Mouse (Mus musculus) liver, embryonic 16.5 days (tissue): Measurements from ENCODE around the gene Tigd4. TPM values are rescaled to one million over a fixed set of nuclear protein-coding genes. Genes with fewer than 3 reads are reported as not detected.

Experiments
- ATAC-seq: fragments of 200-750 bp; cut with Nextera tagmentation; 2 replicates; pipeline ENCODE4 v1.8.0; 2017; ENCODE audit warnings: low read depth, mild to moderate bottlenecking, moderate number of reproducible peaks, moderate library complexity
- H3K27ac ChIP-seq: fragments of 300-500 bp; sonication (generic); 2 replicates; pipeline ENCODE4 v1.5.1; 2014; ENCODE audit warnings: mild to moderate bottlenecking, low read length
- H3K27me3 ChIP-seq: fragments of 300-500 bp; sonication (generic); 2 replicates; pipeline ENCODE4 v1.6.1; 2014; ENCODE audit warnings: low read depth, low read length, mixed read lengths; ENCODE audit not compliant: control insufficient read depth, insufficient read depth
- H3K36me3 ChIP-seq: fragments of 300-500 bp; sonication (generic); 2 replicates; pipeline ENCODE4 v1.6.1; 2014; ENCODE audit warnings: mild to moderate bottlenecking; ENCODE audit not compliant: control insufficient read depth, insufficient read depth
- H3K4me1 ChIP-seq: fragments of 300-500 bp; sonication (generic); 2 replicates; pipeline ENCODE4 v1.6.1; 2014; ENCODE audit warnings: low read depth, low read length, mixed read lengths; ENCODE audit not compliant: control insufficient read depth
- H3K4me2 ChIP-seq: fragments of 300-500 bp; sonication (generic); 2 replicates; pipeline ENCODE4 v1.6.1; 2014; ENCODE audit warnings: low read depth, low read length, mixed read lengths
- H3K4me3 ChIP-seq: fragments of 300-500 bp; sonication (generic); 2 replicates; pipeline ENCODE4 v1.5.1; 2014; ENCODE audit warnings: low read depth, mild to moderate bottlenecking, low read length
- H3K9ac ChIP-seq: fragments of 300-500 bp; sonication (generic); 2 replicates; pipeline ENCODE4 v1.6.1; 2014; ENCODE audit warnings: low read depth, low read length
- H3K9me3 ChIP-seq: fragments of 300-500 bp; sonication (generic); replicated peaks from 2 replicates; pipeline ENCODE4 v1.6.1; 2016; ENCODE audit warnings: low read length; ENCODE audit not compliant: control insufficient read depth
- WGBS: fragments of 180-500 bp; shearing (Covaris S2); extraction: QIAGEN DNeasy Blood & Tissue Kit; methylation state at CpG from one replicate; pipeline ENCODE4 v1.1.7; 2014; ENCODE audit not compliant: insufficient replicate concordance; 5-methylcytosine and 5-hydroxymethylcytosine counted together
- polyA plus RNA-seq: library from polyadenylated mRNA; unstranded; fragments of >200 nt; fragmentation: Nextera tagmentation; extraction: Ambion mirVana; gene quantifications from 2 replicates; pipeline ENCODE4 v1.2.1, GENCODE M21; 2015

Gene Tigd4
- polyA plus RNA-seq, 1 experiment from 2014 or later = 0.05 TPM

- Histone ChIP-seq H3K4me2 (no peak overlapping the region), H3K27me3 (no peaks in the 10 kb centered on the region), H3K9ac (no peak overlapping the region), H3K4me3 (no peak overlapping the region), H3K36me3 (no peaks in the 10 kb centered on the region), H3K4me1 (no peaks in the 10 kb centered on the region), H3K27ac (no peak overlapping the region), H3K9me3 (no peaks in the 10 kb centered on the region)
- WGBS = 73% methylated on average over 6 of the region's 6 CpGs
- no peak for ATAC-seq
Measured at GRCm38 (mm10) chr3:84619725-84620124, 26.4 kb downstream of the Tigd4 start.

- H3K4me1 ChIP-seq = no peaks in the 10 kb centered on the region
- no peak overlapping the region for H3K4me2 ChIP-seq
- no peaks in the 10 kb centered on the region for H3K9me3 ChIP-seq
- no peak overlapping the region for H3K9ac ChIP-seq
- no peak overlapping the region for H3K27ac ChIP-seq
- 14% methylated on average over 3 of the region's 3 CpGs for WGBS
- ATAC-seq = no peak
- H3K36me3 ChIP-seq = no peaks in the 10 kb centered on the region
- H3K27me3 ChIP-seq = no peaks in the 10 kb centered on the region
- no peak overlapping the region for H3K4me3 ChIP-seq
Measured at GRCm38 (mm10) chr3:84622026-84622425, 28.7 kb downstream of the Tigd4 start.

- Histone ChIP-seq H3K36me3 (no peaks in the 10 kb centered on the region), H3K9me3 (no peaks in the 10 kb centered on the region), H3K4me1 (no peaks in the 10 kb centered on the region), H3K9ac (no peak overlapping the region), H3K27me3 (no peaks in the 10 kb centered on the region), H3K4me2 (no peak overlapping the region), H3K4me3 (no peak overlapping the region), H3K27ac (no peak overlapping the region)
- no peak for ATAC-seq
- WGBS = 72% methylated on average over 9 of the region's 9 CpGs
Measured at GRCm38 (mm10) chr3:84631586-84631985, 38.2 kb downstream of the Tigd4 start.

GRCm38 (mm10) chr3:84637095-84637494, 43.7 kb downstream of the Tigd4 start:
- no peaks in the 10 kb centered on the region for H3K36me3 ChIP-seq
- no peak overlapping the region for H3K4me3 ChIP-seq
- H3K9me3 ChIP-seq = no peaks in the 10 kb centered on the region
- H3K9ac ChIP-seq = no peak overlapping the region
- no peak for ATAC-seq
- H3K4me1 ChIP-seq = peaks cover 4% of the 10 kb centered on the region
- H3K4me2 ChIP-seq = no peak overlapping the region
- no peaks in the 10 kb centered on the region for H3K27me3 ChIP-seq
- no peak overlapping the region for H3K27ac ChIP-seq
- 57% methylated on average over 6 of the region's 6 CpGs for WGBS

- ATAC-seq = no peak
- H3K4me2 ChIP-seq = no peak overlapping the region
- 39% methylated on average over 12 of the region's 12 CpGs for WGBS
Measured at GRCm38 (mm10) chr3:84637890-84638578, 44.7 kb downstream of the Tigd4 start.

GRCm38 (mm10) chr3:84638858-84639257, 45.5 kb downstream of the Tigd4 start:
- Histone ChIP-seq H3K4me3 (no peak overlapping the region), H3K27me3 (no peaks in the 10 kb centered on the region), H3K36me3 (no peaks in the 10 kb centered on the region), H3K9me3 (no peaks in the 10 kb centered on the region), H3K9ac (no peak overlapping the region), H3K4me2 (no peak overlapping the region), H3K27ac (no peak overlapping the region), H3K4me1 (peaks cover 4% of the 10 kb centered on the region)
- no peak for ATAC-seq
- 74% methylated on average over 4 of the region's 4 CpGs for WGBS

More at GRCm38 (mm10) chr3:84637890-84638578, 44.7 kb downstream of the Tigd4 start:
- no peak overlapping the region for H3K4me3 ChIP-seq
- H3K27me3 ChIP-seq = no peaks in the 10 kb centered on the region
- H3K9me3 ChIP-seq = no peaks in the 10 kb centered on the region
- H3K9ac ChIP-seq = no peak overlapping the region
- no peak overlapping the region for H3K27ac ChIP-seq
- no peaks in the 10 kb centered on the region for H3K36me3 ChIP-seq
- peaks cover 4% of the 10 kb centered on the region for H3K4me1 ChIP-seq

- ATAC-seq = no peak
- Histone ChIP-seq H3K9me3 (no peaks in the 10 kb centered on the region), H3K36me3 (no peaks in the 10 kb centered on the region), H3K27me3 (no peaks in the 10 kb centered on the region), H3K4me1 (peaks cover 4% of the 10 kb centered on the region), H3K9ac (no peak overlapping the region), H3K4me3 (no peak overlapping the region), H3K27ac (no peak overlapping the region), H3K4me2 (no peak overlapping the region)
- 40% methylated on average over 11 of the region's 11 CpGs for WGBS
Measured at GRCm38 (mm10) chr3:84639767-84640500, 46.6 kb downstream of the Tigd4 start.

GRCm38 (mm10) chr3:84640536-84640935, 47.2 kb downstream of the Tigd4 start:
- no peak for ATAC-seq
- Histone ChIP-seq H3K27ac (no peak overlapping the region), H3K4me1 (peaks cover 4% of the 10 kb centered on the region), H3K36me3 (no peaks in the 10 kb centered on the region), H3K4me3 (no peak overlapping the region), H3K27me3 (no peaks in the 10 kb centered on the region), H3K9me3 (no peaks in the 10 kb centered on the region), H3K9ac (no peak overlapping the region), H3K4me2 (no peak overlapping the region)
- WGBS = 58% methylated on average over 6 of the region's 6 CpGs

GRCm38 (mm10) chr3:84641391-84641790, 48.0 kb downstream of the Tigd4 start:
- Histone ChIP-seq H3K9ac (no peak overlapping the region), H3K36me3 (no peaks in the 10 kb centered on the region), H3K27me3 (no peaks in the 10 kb centered on the region)

More at GRCm38 (mm10) chr3:84641391-84641790, 48.0 kb downstream of the Tigd4 start:
- H3K4me1 ChIP-seq = peaks cover 4% of the 10 kb centered on the region
- H3K27ac ChIP-seq = no peak overlapping the region
- WGBS = 61% methylated on average over 2 of the region's 2 CpGs
- no peak overlapping the region for H3K4me2 ChIP-seq
- H3K4me3 ChIP-seq = no peak overlapping the region
- H3K9me3 ChIP-seq = no peaks in the 10 kb centered on the region
- ATAC-seq = no peak
